Mouse (Mus musculus): Measurements from ENCODE around the gene Prickle2. TPM values are rescaled to one million over a fixed set of nuclear protein-coding genes. Genes with fewer than 3 reads are reported as not detected.

Prickle2 gene
- polyA plus RNA-seq, 1 experiment from 2014 or later = 8.4 TPM

- no peaks in the 10 kb centered on the region for H3K9me3 ChIP-seq
- H3K4me3 ChIP-seq = no peak overlapping the region
- H3K36me3 ChIP-seq = no peaks in the 10 kb centered on the region
- no peak overlapping the region for H3K27ac ChIP-seq
- 84% methylated on average over 7 of the region's 7 CpGs for WGBS
- peaks cover 4% of the 10 kb centered on the region; the same call in 1 of the 2 replicates for H3K4me1 ChIP-seq (replicated peaks)
- no peaks in the 10 kb centered on the region for H3K27me3 ChIP-seq (ENCODE audit: insufficient read depth, poor library complexity, severe bottlenecking)
- DNase-seq (ENCODE audit: low spot score) = no peak
These were observed 184.4 kb downstream of the Prickle2 start for GRCm38 (mm10) chr6:92521526-92522075.

DNA sequence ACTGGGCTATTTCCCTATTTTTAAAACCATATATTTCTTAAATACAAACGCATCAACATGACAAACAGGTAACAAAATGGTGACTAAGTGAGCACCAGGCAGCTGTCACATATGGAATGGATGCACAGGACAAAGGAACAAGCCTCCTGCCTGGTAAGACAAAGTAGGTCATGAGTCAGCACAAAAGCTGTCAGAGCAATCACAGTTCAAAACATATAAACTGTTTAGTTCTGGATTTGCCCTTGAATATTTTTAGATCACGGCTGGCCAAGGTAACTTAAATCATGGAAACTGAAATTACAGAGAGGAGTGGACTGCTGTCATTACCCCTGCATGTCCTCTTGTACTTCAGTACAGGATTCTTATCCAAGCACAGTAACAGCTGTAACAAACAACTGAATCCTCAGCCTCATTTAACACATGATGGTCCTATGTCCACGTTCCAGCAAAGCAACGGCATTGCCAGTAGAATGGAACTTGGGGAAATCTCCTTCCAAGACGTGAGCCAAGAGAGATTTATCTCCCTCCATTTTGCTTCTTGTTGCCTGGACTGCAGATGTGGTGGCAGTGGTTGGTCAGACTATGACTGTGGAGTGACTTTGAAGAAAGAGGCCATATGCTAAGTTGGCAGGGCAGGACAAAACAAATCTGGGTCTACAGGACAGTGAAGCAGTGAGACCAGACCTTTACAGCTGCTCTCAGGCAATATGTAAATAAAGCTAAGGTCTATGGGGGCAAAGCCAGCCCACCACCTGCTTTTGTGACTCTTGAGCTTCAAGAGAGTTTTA is 185.7 kb downstream of the Prickle2 start:
- WGBS = 82% methylated on average over 5 of the region's 5 CpGs
- Histone ChIP-seq H3K4me3 (no peak overlapping the region), H3K4me1 (replicated peaks) (peaks cover 4% of the 10 kb centered on the region; the same call in 1 of the 2 replicates), H3K27me3 (ENCODE audit: insufficient read depth, poor library complexity, severe bottlenecking) (no peaks in the 10 kb centered on the region), H3K36me3 (no peaks in the 10 kb centered on the region), H3K27ac (no peak overlapping the region), H3K9me3 (no peaks in the 10 kb centered on the region)
- no peak for DNase-seq (ENCODE audit: low spot score)

- H3K9me3 ChIP-seq = no peaks in the 10 kb centered on the region
- no peak overlapping the region for H3K27ac ChIP-seq
- no peaks in the 10 kb centered on the region for H3K36me3 ChIP-seq
- WGBS = 86% methylated on average over 6 of the region's 6 CpGs
- no peak overlapping the region for H3K4me3 ChIP-seq
- no peak for DNase-seq (ENCODE audit: low spot score)
- H3K27me3 ChIP-seq (ENCODE audit: insufficient read depth, poor library complexity, severe bottlenecking) = no peaks in the 10 kb centered on the region
- peaks cover 4% of the 10 kb centered on the region; the same call in 1 of the 2 replicates for H3K4me1 ChIP-seq (replicated peaks)
These were observed 187.5 kb downstream of the Prickle2 start for GRCm38 (mm10) chr6:92518438-92518968.

GRCm38 (mm10) chr6:92517002-92517401 is 189.0 kb downstream of the Prickle2 start:
- Histone ChIP-seq H3K36me3 (no peaks in the 10 kb centered on the region), H3K9me3 (no peaks in the 10 kb centered on the region), H3K27ac (no peak overlapping the region), H3K27me3 (ENCODE audit: insufficient read depth, poor library complexity, severe bottlenecking) (no peaks in the 10 kb centered on the region), H3K4me3 (no peak overlapping the region), H3K4me1 (replicated peaks) (peaks cover 4% of the 10 kb centered on the region; the same call in 1 of the 2 replicates)
- WGBS = 77% methylated on average over 2 of the region's 2 CpGs
- DNase-seq (ENCODE audit: low spot score) = no peak

GRCm38 (mm10) chr6:92512001-92512400 is 194.0 kb downstream of the Prickle2 start:
- WGBS = 96% methylated on average over 1 of the region's 1 CpGs
- H3K4me3 ChIP-seq = no peak overlapping the region

DNA sequence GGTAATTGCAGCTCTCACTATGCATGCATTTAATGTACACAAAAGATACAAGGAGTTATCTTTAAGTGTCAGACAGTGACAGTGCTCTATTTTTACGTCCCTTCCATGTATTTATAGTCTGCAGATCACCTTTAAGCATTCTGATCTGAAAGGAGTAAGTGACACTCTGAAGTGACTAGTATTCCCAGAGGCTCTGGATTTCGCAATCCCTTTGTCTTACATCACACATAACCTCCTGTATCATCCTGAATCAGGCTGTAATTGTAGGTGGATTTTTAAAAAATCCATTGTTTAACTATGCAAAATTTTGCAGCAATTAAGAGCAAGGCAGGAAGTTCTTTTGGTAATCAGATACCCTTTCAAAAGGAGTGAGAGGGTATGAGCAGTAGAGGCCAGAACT is 196.2 kb downstream of the Prickle2 start:
- no peaks in the 10 kb centered on the region for H3K9me3 ChIP-seq
- 74% methylated on average over 2 of the region's 2 CpGs for WGBS
- H3K27ac ChIP-seq = no peak overlapping the region
- H3K36me3 ChIP-seq = no peaks in the 10 kb centered on the region
- H3K27me3 ChIP-seq (ENCODE audit: insufficient read depth, poor library complexity, severe bottlenecking) = no peaks in the 10 kb centered on the region
- no peak for DNase-seq (ENCODE audit: low spot score)
- H3K4me1 ChIP-seq (replicated peaks) = no peaks in the 10 kb centered on the region
- H3K4me3 ChIP-seq = no peak overlapping the region

More at GRCm38 (mm10) chr6:92512001-92512400, 194.0 kb downstream of the Prickle2 start:
- no peak for DNase-seq (ENCODE audit: low spot score)
- Histone ChIP-seq H3K27ac (no peak overlapping the region), H3K9me3 (no peaks in the 10 kb centered on the region), H3K27me3 (ENCODE audit: insufficient read depth, poor library complexity, severe bottlenecking) (no peaks in the 10 kb centered on the region), H3K36me3 (no peaks in the 10 kb centered on the region), H3K4me1 (replicated peaks) (no peaks in the 10 kb centered on the region)

- Histone ChIP-seq H3K27me3 (ENCODE audit: insufficient read depth, poor library complexity, severe bottlenecking) (no peaks in the 10 kb centered on the region), H3K4me3 (no peak overlapping the region), H3K4me1 (replicated peaks) (no peaks in the 10 kb centered on the region), H3K36me3 (no peaks in the 10 kb centered on the region), H3K9me3 (no peaks in the 10 kb centered on the region), H3K27ac (no peak overlapping the region)
- DNase-seq (ENCODE audit: low spot score) = no peak
- WGBS = 79% methylated on average over 3 of the region's 3 CpGs
These were observed 199.7 kb downstream of the Prickle2 start for GRCm38 (mm10) chr6:92506276-92506675.

- 77% methylated on average over 4 of the region's 4 CpGs for WGBS
- no peaks in the 10 kb centered on the region for H3K9me3 ChIP-seq
- DNase-seq (ENCODE audit: low spot score) = no peak
- no peak overlapping the region for H3K4me3 ChIP-seq
- no peaks in the 10 kb centered on the region for H3K27me3 ChIP-seq (ENCODE audit: insufficient read depth, poor library complexity, severe bottlenecking)
- no peak overlapping the region for H3K27ac ChIP-seq
- peaks cover 7% of the 10 kb centered on the region; the same call in 1 of the 2 replicates for H3K4me1 ChIP-seq (replicated peaks)
- H3K36me3 ChIP-seq = no peaks in the 10 kb centered on the region
These were observed 206.5 kb downstream of the Prickle2 start for GRCm38 (mm10) chr6:92499449-92499848.

DNA sequence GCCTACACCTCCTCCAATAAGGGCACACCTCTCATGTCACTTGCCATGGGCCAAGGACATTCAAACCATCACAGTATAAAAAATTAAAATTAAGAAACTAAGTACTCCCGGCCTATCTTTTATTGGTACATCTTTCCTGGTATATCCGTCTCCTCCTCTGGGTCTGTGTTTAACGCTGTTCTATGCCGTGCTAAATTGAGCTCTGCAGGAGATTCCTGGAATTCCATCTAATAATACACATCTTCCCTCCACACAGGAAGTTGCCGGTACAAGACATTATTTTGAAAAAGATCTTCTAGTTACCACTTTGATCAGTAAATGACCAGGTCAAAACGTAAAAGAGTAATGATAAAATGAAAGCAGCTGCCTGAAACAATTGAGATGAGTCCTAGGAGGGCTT is 207.4 kb downstream of the Prickle2 start:
- H3K4me3 ChIP-seq = no peak overlapping the region
- H3K4me1 ChIP-seq (replicated peaks) = peaks cover 7% of the 10 kb centered on the region; the same call in 1 of the 2 replicates
- H3K27ac ChIP-seq = no peak overlapping the region
- H3K27me3 ChIP-seq (ENCODE audit: insufficient read depth, poor library complexity, severe bottlenecking) = no peaks in the 10 kb centered on the region
- H3K36me3 ChIP-seq = no peaks in the 10 kb centered on the region
- H3K9me3 ChIP-seq = no peaks in the 10 kb centered on the region
- WGBS = 60% methylated on average over 6 of the region's 6 CpGs
- no peak for DNase-seq (ENCODE audit: low spot score)

GRCm38 (mm10) chr6:92497279-92497678 is 208.7 kb downstream of the Prickle2 start:
- Histone ChIP-seq H3K27ac (no peak overlapping the region), H3K27me3 (ENCODE audit: insufficient read depth, poor library complexity, severe bottlenecking) (no peaks in the 10 kb centered on the region), H3K4me3 (no peak overlapping the region), H3K36me3 (no peaks in the 10 kb centered on the region), H3K4me1 (replicated peaks) (peaks cover 7% of the 10 kb centered on the region; the same call in 1 of the 2 replicates), H3K9me3 (no peaks in the 10 kb centered on the region)
- no peak for DNase-seq (ENCODE audit: low spot score)
- WGBS = 84% methylated on average over 4 of the region's 4 CpGs

GRCm38 (mm10) chr6:92495500-92495899 is 210.5 kb downstream of the Prickle2 start:
- DNase-seq (ENCODE audit: low spot score) = no peak
- no peak overlapping the region for H3K27ac ChIP-seq
- 83% methylated on average over 3 of the region's 3 CpGs for WGBS
- no peaks in the 10 kb centered on the region for H3K9me3 ChIP-seq
- no peaks in the 10 kb centered on the region for H3K36me3 ChIP-seq
- H3K27me3 ChIP-seq (ENCODE audit: insufficient read depth, poor library complexity, severe bottlenecking) = no peaks in the 10 kb centered on the region
- peaks cover 12% of the 10 kb centered on the region; the same call in 1 of the 2 replicates for H3K4me1 ChIP-seq (replicated peaks)
- H3K4me3 ChIP-seq = no peak overlapping the region

GRCm38 (mm10) chr6:92481690-92481956 is 224.3 kb downstream of the Prickle2 start:
- peaks cover 36% of the 10 kb centered on the region for H3K4me1 ChIP-seq (replicated peaks)
- peak overlapping the region; percentile 82 for H3K27ac ChIP-seq
- H3K27me3 ChIP-seq (ENCODE audit: insufficient read depth, poor library complexity, severe bottlenecking) = no peaks in the 10 kb centered on the region
- H3K9me3 ChIP-seq = no peaks in the 10 kb centered on the region
- WGBS = 8% methylated on average over 1 of the region's 1 CpGs
- H3K36me3 ChIP-seq = no peaks in the 10 kb centered on the region
- no peak for DNase-seq (ENCODE audit: low spot score)
- peak overlapping the region; percentile 63 for H3K4me3 ChIP-seq

DNA sequence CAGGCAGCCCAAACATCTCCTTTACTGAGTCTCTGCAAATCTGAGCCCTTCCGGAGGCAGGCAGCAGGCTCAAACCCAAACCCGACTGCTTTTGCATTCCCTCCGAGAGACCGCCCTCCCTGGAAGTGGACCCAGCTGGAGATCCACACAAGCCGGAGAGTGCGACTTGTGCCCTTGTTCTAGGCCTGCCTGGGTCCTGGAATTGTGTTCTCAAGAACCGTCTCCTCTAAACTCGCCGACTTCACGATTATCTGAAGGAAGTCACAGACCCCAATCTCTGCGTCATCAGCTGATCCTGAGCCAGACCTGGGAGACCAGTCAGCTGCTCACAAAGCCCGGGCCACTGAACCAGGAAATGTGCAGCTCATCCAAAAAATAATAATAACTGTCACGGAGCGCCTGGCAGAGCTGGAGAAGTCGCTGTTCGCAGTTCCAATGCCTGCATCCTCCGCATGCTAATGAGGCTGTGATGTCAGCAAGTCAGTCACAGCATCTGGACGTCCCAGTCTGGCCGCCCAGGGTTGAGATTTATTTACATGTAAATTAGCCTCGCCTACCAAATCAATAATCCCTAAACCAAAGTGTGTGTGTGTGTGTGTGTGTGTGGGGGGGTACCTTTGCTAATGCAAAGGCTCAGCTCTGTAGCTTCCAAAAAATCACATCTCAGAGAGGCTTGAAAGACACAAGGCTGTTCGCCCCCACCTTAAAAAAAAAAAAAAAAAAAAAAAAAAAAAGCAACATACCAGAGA is 224.8 kb downstream of the Prickle2 start:
- H3K36me3 ChIP-seq = no peaks in the 10 kb centered on the region
- DNase-seq (ENCODE audit: low spot score) = peak; percentile 75
- H3K4me1 ChIP-seq (replicated peaks) = peaks cover 36% of the 10 kb centered on the region
- peak overlapping the region; percentile 82 for H3K27ac ChIP-seq
- no peaks in the 10 kb centered on the region for H3K9me3 ChIP-seq
- no peaks in the 10 kb centered on the region for H3K27me3 ChIP-seq (ENCODE audit: insufficient read depth, poor library complexity, severe bottlenecking)
- under 1% methylated on average over 21 of the region's 21 CpGs for WGBS
- H3K4me3 ChIP-seq = peak overlapping the region; percentile 63
